Mouse (Mus musculus) CH12.LX (cell line): ENCODE data around the gene Olfr49.

ENCODE experiments used
- ETS1 ChIP-seq: conservative IDR thresholded peaks from 2 replicates; pipeline ENCODE4 v1.6.1; 2012; ENCODE audit warnings: low read depth, mild to moderate bottlenecking, inconsistent platforms, low read length, improper control_type of control experiment, moderate library complexity
- POLR2A ChIP-seq: IDR thresholded peaks from 2 replicates; pipeline ENCODE4 v1.6.1; 2011; ENCODE audit warnings: low read depth, mild to moderate bottlenecking, improper control_type of control experiment, low read length
- POLR2AphosphoS2 ChIP-seq: IDR thresholded peaks from 2 replicates; pipeline ENCODE4 v1.6.1; 2011; ENCODE audit warnings: low read depth, low read length, improper control_type of control experiment
- ZNF384 ChIP-seq: IDR thresholded peaks from 2 replicates; pipeline ENCODE4 v1.6.1; 2012; ENCODE audit warnings: low read depth, low read length, improper control_type of control experiment, inconsistent platforms

GRCm38 (mm10) chr14:54246232-54246631 is 38.5 kb downstream of the Olfr49 start:
- TF ChIP-seq POLR2A (no peak), ETS1 (no peak), ZNF384 (no peak), POLR2AphosphoS2 (no peak)
